Mouse (Mus musculus): Measurements from ENCODE around the gene Mbd3l1. TPM values are rescaled to one million over a fixed set of nuclear protein-coding genes. Genes with fewer than 3 reads are reported as not detected.

The Mbd3l1 gene
- polyA plus RNA-seq (2012; rRNA removed), result not detected in 2 replicates

DNA sequence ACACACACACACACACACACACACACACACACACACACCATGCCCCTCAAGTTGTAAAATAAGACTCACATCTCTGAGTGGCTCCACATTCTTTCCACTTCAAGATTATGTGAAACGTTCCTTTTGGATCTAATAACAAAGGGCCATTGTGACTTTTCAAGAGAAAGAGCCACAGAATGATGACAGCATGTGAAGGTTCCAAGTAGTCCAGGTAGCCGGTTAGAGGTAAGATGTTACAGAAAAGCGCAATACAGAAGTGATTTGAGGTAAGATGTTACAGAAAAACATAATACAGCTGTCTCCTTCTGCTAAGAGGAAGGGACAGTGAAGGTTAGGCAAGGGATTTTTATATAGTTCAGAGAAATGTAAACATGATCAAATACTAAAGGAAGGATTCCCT, at the start of gene Mbd3l1, which contains the start of gene Zfp558:
Gene Mbd3l1, plus strand, starts transcription at position 192 of the 400 bp plus-strand sequence.
Gene Zfp558, minus strand, starts transcription at position 101 of the 400 bp plus-strand sequence.
- DNase-seq (ENCODE audit: low spot score), result no peak

GRCm38 (mm10) chr9:18430354-18430753, 47.8 kb upstream of the Mbd3l1 start, which contains the start of gene Mbd3l2:
Gene Mbd3l2, plus strand, starts transcription at chr9:18430654.
- DNase-seq (ENCODE audit: low spot score), result no peak

DNA sequence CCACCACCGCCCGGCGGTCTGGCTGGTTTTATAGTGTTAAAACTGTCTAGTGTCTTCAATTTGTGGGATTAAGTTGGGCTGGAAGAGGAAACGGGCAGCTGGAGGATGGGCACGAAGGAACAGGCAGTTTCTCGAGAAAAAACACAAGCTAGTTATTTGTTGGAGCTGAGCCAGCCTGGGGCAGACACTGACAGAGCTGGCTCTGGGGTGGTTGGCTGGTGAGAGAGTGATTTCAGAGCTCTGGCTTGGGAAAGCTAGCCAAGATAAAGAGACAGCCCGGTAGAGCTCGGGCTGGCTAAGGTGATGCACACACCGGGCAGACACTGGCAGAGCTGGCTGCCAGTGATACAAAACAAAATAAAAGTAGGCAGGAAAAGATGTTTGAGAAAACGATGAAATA, 46.5 kb upstream of the Mbd3l1 start:
- no peak for DNase-seq (ENCODE audit: low spot score)

DNA sequence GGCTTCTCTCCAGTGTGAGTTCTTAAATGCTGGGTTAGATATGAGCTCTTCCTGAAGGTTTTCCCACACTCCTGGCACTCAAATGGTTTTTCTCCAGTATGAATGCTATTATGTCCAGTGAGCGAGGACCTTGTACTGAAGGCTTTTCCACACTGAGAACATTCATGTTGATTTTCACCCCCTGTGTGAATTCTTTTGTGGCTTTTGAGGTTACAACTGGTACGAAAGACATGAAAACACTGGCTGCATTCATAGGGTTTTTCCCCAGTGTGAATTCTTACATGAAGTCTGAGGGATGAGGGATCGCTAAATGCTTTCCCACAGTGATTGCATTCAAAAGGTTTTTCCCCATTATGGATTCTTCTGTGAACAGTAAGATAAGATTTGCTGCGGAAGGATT, 21.6 kb upstream of the Mbd3l1 start:
- no peak for DNase-seq (ENCODE audit: low spot score)

DNA sequence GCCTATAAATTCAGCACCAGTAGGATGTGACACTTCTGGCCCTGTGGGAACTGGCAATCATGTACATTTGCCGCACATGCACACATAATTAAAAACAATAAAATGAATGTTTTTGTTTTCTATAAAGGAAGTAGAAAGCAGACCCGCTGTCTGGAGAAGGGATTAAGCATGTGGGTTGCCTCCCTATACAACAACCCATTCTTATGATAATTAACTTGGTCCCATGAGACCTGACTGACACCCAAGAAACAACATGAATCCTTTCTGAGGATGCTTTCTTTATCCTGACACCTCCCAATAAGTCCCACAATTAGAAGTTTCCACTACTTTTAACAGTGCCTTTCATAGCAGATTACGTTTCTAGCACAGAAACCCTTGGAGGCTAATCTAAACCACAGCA, 10.8 kb upstream of the Mbd3l1 start:
- DNase-seq (ENCODE audit: low spot score), result no peak

DNA sequence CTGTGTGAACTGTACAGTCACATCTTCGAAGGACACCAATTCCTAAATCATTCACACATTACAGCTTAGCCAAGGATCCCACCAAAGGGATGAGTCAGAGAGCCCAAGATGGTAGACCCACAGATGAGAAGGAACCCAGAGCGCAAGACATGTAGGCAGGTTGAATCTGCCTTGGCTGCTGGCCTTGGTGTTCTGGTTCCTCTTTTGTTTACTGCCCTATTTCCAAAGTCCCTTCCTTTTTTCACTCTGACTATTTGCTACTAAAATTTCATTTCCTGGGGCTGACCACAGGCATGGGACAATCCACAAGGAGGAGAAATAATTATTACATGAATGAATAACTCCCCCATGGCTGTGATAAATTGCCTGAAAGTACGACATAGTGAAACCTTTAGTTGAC, 10.2 kb upstream of the Mbd3l1 start:
- no peak for DNase-seq (ENCODE audit: low spot score)

- DNase-seq (ENCODE audit: low spot score), result peak; percentile 36
Measured at GRCm38 (mm10) chr9:18473324-18474128, 4.6 kb upstream of the Mbd3l1 start.

DNA sequence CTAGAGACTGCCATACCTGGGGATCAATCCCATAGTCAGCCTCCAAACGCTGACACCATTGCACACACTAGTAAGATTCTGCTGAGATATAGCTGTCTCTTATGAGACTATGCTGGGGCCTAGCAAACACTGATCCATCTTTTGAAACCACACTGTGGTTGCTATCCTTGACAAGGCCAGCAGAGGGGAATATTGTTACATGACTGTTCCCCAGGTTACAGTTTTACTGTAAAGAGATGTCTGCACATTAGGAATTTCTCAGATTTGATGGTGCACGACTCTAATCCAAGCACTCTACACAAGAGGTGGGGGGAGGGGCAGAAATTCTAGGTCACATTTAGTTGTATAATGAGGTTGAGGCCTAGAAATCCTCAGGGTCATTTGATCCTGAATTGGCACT, 29.9 kb downstream of the Mbd3l1 start:
- no peak for DNase-seq (ENCODE audit: low spot score)

Other genes starting within 250 kb of the Mbd3l1 start
- gene Chordc1, start 186.2 kb upstream of the Mbd3l1 start, polyA plus RNA-seq (2012; rRNA removed), result 29.7 and 32.8 TPM in 2 replicates
- gene Naalad2, start 75.4 kb upstream of the Mbd3l1 start, polyA plus RNA-seq (2012; rRNA removed), result 12.8 and 13.7 TPM in 2 replicates
- gene Ubtfl1, start 73.9 kb upstream of the Mbd3l1 start, polyA plus RNA-seq (2012; rRNA removed), result not detected in 2 replicates
- gene Mbd3l2, start 47.7 kb upstream of the Mbd3l1 start, polyA plus RNA-seq (2012; rRNA removed), result not detected in 2 replicates
- 1.2 and 1.5 TPM in 2 replicates for gene Zfp558, start 91 bp upstream of the Mbd3l1 start, polyA plus RNA-seq (2012; rRNA removed)
- gene Muc16, start 196.2 kb downstream of the Mbd3l1 start, polyA plus RNA-seq (2012; rRNA removed), result 2.1 and 3.2 TPM in 2 replicates